Mouse (Mus musculus) layer of hippocampus, adult 2 months (tissue): Measurements from ENCODE around the gene Nav2. TPM values are rescaled to one million over a fixed set of nuclear protein-coding genes. Genes with fewer than 3 reads are reported as not detected.

Experiments
- DNase-seq, 2 experiments: peaks; one replicate each; pipeline ENCODE4 v3.0.0; 2022; ENCODE audit warnings: low spot score in 2 of 2
- H3K27ac ChIP-seq: fragments of 200-600 bp; 2 replicates; pipeline ENCODE4 v1.8.1; 2022
- H3K4me3 ChIP-seq: fragments of 200-600 bp; 2 replicates; pipeline ENCODE4 v1.8.1; 2022; ENCODE audit warnings: mild to moderate bottlenecking
- CTCF ChIP-seq: fragments of 200-600 bp; conservative IDR thresholded peaks from 2 replicates; pipeline ENCODE4 v1.8.1; 2022; ENCODE audit warnings: antibody characterized with exemption, mild to moderate bottlenecking, moderate library complexity
- total RNA-seq, 2 experiments: library from RNA; stranded (reverse); gene quantifications; 2 replicates each; pipeline ENCODE4 v1.2.3; 2021

The Nav2 gene
- total RNA-seq, 2 experiments from 2014 or later: 84.8 to 106 TPM

DNA sequence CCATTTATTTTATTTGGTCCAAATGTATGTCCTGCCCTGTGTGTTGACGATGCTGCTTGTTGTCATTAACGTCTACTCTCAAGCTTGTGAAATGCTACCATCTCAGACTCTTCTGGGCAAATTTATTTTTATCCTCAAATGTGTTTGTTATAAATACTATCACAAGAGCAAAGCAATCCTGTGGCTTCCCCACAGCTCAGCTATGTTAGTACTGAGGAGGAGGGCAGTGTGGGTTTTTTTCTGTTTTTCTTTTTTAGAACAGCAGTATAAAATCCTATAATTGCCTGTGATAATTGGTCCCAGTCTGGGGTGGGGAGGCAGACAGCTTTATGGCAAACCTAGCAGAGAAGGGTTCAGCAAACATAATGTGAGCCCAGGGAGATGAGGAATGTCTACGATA, 465.1 kb downstream of the Nav2 start:
- Histone ChIP-seq H3K4me3 (no peak overlapping the region), H3K27ac (peak overlapping the region; percentile 62; the same call in 1 of the 2 replicates)
- TF ChIP-seq CTCF: no peak
- no peak for DNase-seq

DNA sequence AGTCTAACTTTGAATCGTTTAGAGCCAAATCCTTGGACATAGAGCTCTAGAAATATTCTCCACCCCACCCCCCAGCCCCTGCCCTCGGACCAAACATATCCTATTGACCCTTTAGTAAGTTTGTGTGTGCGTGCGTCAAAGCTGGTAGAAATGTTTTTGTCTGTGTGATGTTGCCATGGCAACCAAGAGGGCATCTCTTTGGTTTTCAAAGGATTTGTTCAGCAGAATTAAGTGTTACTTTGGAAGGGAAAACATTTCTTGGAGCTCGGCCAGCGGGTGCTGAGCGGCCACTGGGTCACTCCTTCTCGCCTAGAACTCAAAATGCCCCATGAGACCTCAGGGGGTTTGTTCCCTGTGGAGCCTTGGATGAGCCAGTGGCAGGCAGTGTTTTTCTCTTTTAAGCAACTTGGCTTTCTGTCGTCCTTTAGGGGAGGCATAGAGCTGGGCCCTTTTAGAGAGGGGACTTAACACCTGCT, 467.0 kb downstream of the Nav2 start:
- peak in 1 of 2 experiments; percentile 51 for DNase-seq
- H3K27ac ChIP-seq: no peak overlapping the region
- H3K4me3 ChIP-seq: no peak overlapping the region
- no peak for TF ChIP-seq CTCF

DNA sequence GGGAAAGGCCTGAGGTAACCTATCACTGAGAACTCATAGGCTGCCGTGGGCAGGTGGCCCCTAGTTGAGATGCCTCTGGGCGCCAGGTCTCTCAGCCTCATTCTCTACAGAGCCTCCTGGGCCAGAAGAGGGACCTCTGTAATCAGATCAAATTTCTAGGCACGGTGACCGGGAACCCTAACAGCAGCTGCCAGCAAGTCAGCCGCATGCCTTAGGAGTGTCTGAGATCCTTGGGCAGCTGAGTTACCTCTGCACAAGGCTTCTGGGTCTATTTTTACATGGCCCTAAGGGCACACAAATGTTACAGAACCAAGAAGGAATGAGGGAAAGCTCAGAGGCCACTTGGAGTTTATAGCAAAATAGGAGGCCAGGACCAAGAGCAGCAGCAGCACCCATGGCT, 470.1 kb downstream of the Nav2 start:
- Histone ChIP-seq H3K27ac (no peak overlapping the region), H3K4me3 (no peak overlapping the region)
- TF ChIP-seq CTCF: no peak
- DNase-seq: no peak

DNA sequence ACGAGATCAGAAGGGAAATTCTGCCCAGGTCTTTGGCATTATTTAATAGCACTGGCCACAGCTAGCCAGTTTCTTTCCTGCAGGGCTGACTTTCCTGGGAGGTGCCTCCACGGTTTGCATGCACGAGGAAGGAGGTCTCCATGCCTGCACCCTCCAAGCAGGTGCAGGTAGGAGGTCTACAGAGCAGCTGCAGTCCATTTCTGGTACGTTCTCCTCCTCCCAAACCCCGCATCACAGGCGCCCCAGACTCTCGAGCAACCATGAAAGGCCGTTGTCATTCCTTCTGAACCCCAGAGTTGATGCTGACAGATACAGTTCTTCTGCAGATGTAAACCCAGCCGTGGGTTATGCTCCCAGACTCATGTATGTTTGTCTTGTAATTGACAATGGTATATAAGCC, 472.4 kb downstream of the Nav2 start:
- no peak for DNase-seq
- TF ChIP-seq CTCF: no peak
- Histone ChIP-seq H3K4me3 (no peak overlapping the region), H3K27ac (no peak overlapping the region)

DNA sequence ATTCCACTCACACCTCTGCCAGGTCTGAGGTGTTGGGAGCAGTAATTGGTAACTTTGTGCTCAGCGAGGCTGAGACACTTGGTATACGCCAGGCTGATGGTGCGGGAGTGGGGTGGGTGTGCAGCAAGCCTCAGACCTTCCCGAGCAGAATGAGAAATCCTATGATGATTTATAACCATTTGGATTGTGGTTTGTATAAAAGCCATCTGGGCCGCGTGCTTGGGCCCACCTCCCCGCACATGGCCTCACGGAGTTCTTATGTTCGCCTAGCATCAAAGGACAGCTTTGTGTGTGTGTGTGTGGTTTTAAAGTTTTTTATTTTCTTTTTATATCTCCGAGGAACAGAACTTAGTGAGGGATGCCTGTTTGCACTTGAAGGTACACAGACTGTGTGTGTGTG, 474.4 kb downstream of the Nav2 start:
- DNase-seq: peak; percentile 47 to 72
- peak overlapping the region; percentile 16 for H3K27ac ChIP-seq
- no peak overlapping the region for H3K4me3 ChIP-seq
- TF ChIP-seq CTCF: no peak

DNA sequence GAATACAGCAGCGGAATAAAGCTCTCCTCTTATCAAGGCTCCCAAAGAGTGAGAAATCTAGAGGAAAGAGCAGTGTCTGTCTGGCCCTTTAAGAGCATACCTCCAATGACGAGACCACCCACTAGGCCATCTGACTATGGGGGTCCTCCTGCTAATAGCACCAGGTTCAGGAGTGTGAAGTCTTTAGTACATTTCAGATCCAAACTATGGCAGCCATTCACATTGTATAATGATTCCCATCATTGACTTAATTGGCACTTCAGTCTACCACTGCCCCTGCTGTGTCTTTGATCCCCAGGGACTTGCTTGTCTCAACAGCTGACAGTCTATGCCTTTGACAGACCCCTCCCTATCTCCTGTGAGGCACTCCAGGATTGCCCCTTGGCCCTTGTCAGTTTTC, 479.6 kb downstream of the Nav2 start:
- Histone ChIP-seq H3K27ac (no peak overlapping the region), H3K4me3 (no peak overlapping the region)
- no peak for TF ChIP-seq CTCF
- no peak for DNase-seq

DNA sequence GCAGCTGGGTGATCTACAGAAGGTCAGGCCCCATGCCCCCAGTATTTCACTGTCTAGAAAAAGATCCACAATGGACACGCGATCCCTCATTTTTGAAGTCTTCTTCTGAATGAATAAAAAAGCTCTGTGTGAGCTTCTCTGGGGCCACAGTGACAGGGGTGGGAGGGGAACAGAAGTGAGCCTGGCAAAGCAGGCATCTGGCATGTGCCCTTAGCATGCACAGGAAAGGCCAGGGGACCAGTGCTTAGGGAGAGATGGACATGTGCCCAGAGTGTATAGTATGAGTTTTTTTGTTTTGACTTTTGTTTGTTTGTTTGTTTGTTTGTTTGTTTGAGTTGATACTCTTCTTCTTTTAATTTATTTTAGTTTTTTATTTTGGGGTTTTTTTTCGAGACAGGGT, 481.8 kb downstream of the Nav2 start:
- TF ChIP-seq CTCF: no peak
- no peak for DNase-seq
- no peak overlapping the region for H3K4me3 ChIP-seq
- 0 out of 2 replicates have a peak overlapping the region, but pooled peaks have one; percentile 3 for H3K27ac ChIP-seq

DNA sequence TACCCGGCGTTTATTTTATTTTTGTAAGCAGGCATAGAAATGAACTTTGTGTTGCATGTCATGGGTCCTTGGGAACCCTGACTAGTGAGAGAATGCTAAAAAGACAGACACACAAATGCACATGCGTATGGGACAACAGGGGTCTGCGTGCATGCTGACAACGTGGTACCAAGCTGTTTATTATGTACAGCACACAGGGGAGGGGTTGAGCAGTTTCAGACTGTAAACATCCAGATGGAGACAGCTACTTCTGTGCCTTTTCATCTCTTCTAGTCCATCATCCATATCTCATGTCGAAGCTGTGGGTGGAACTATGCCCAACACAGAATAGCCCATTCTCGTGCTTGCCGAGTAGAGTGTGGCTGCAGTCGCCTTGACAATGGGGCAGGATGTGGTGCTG, 482.3 kb downstream of the Nav2 start:
- no peak for TF ChIP-seq CTCF
- DNase-seq: no peak
- Histone ChIP-seq H3K4me3 (no peak overlapping the region), H3K27ac (peak overlapping the region; percentile 91)

DNA sequence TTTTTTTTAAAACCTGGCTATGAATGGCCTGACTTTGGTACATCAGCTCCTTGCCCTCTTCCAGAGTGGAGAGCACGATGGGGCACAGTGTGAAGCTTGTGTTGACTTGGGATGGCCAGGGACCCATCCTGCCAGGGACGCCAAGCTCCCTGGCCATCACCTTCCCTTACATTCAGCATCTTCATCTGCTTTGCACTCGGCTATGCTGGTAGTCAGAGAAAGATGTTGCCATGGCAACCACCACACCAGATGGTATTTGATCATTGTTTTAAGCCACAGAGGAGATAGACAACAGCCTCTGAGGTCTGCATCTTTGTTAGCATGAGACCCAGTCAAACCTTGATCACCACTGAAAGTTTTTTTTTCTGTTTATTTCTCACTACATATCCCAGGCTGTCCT, 483.7 kb downstream of the Nav2 start:
- H3K27ac ChIP-seq: peak overlapping the region; percentile 91
- H3K4me3 ChIP-seq: no peak overlapping the region
- no peak for TF ChIP-seq CTCF
- DNase-seq: peak; percentile 69 to 84

DNA sequence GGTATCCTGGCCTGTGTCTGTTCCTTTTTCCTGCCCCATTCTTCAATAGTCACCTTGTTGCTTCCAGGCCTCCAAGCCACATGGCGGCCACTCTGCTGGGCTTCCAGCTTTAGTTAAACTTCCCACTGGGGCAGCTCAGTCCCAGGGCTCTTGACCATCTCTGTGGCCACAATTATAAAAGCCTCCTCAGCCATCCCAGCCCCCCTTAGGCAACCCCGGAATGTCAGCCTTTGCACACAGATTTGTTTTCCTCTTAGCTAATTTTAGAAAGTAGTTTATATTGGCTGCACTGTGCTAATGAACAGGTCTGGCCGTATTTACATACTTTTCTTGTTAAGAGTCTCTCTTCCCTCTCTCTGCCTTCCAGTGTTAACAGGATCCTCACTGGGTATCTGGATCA, 484.3 kb downstream of the Nav2 start:
- DNase-seq: no peak
- TF ChIP-seq CTCF: no peak
- H3K4me3 ChIP-seq: no peak overlapping the region
- H3K27ac ChIP-seq: peak overlapping the region; percentile 91

DNA sequence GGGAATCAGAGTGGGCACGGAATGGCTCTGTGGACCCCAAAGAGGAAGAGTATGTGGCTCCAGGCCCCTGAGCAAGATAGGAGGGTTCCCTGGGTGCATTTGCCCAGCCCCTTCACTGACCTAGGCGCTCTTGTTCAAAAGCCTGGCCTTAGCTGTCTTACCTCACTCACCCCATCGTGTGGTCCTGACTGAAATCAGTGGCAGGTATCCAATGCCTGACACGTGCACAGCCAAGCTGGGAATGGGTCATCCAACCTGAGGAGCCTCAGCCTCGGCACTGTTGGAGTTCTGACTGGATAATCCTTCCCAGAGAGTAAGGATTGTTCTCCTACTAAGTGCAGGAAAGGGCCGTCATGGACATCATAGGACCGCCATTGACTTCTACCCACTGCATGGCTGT, 485.3 kb downstream of the Nav2 start:
- no peak for DNase-seq
- no peak for TF ChIP-seq CTCF
- H3K4me3 ChIP-seq: no peak overlapping the region
- peak overlapping the region; percentile 91; the same call in 1 of the 2 replicates for H3K27ac ChIP-seq

DNA sequence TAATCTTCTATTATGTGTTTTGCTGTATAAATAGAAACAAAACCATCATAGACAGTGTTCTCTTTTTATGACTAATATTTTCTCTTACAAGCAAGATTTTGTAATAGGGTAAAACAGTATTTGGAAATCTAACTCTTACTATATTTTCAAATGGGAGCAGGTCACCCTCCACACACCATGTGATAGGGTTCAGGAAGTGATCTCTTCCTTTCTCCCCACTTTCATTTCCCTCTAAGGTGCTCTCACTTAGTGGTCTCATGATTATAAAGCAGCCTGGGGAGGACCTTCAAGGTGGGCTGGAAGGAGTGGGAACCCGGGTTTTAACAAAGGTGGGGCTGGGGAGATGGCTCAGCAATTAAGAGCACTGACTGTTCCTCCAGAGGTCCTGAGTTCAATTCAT, 487.7 kb downstream of the Nav2 start:
- DNase-seq: no peak
- peak overlapping the region; percentile 39; the same call in 1 of the 2 replicates for H3K27ac ChIP-seq
- no peak overlapping the region for H3K4me3 ChIP-seq
- TF ChIP-seq CTCF: no peak

DNA sequence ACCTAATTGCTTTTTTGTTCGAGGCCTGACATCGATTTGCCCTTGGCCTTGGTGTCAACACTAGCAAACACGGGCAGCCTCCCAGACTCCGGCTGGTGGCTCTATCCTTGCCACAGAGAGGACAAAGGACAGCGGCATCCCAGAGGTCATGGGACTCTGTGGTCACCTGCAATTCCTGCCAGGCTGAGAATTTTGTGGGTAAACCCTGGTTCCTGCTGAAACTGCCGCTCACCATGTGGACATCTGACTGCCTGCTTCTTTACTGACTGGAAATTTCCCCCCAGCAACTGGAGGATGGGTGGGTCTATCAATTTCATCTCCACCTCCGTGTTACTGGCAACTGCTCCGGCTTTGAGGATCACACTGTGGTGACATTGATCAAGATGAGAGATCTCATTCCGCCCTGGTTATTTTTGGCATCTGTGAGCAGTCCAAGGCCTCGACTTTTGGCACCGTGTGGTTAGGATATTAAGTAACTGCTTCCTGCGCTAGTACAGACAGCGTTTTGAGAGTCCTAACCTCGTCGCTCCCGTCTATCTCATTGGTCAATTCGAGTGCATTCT, 489.0 kb downstream of the Nav2 start:
- TF ChIP-seq CTCF: no peak
- Histone ChIP-seq H3K27ac (peak overlapping the region; percentile 49), H3K4me3 (no peak overlapping the region)
- no peak for DNase-seq

DNA sequence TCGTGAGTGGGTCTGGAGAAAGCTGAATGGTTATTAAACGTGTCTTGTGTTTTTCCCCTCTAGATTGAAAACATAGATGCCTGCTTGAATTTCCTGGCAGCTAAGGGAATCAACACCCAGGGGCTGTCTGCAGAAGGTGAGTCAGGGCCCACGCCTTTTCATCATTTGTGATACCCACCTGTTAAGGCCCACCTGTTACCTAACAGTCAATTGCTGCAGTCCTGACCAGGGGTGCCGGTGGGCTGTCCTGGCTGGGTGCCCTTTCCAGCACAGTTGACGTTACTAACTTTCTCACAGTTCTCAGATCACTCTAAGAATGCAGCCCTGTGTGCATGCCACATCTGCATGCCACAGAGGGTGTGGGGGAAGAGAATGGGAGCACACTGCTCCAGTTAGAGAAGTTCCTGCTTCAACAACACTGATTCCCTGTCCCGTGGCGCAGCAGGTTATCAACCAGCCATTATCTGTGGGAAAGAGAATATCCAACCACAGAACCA, 489.6 kb downstream of the Nav2 start:
- H3K27ac ChIP-seq: peak overlapping the region; percentile 49
- DNase-seq: no peak
- no peak overlapping the region for H3K4me3 ChIP-seq
- no peak for TF ChIP-seq CTCF
